ENCODE assay signal across 12 mouse cellular contexts in the genomic region with DNA sequence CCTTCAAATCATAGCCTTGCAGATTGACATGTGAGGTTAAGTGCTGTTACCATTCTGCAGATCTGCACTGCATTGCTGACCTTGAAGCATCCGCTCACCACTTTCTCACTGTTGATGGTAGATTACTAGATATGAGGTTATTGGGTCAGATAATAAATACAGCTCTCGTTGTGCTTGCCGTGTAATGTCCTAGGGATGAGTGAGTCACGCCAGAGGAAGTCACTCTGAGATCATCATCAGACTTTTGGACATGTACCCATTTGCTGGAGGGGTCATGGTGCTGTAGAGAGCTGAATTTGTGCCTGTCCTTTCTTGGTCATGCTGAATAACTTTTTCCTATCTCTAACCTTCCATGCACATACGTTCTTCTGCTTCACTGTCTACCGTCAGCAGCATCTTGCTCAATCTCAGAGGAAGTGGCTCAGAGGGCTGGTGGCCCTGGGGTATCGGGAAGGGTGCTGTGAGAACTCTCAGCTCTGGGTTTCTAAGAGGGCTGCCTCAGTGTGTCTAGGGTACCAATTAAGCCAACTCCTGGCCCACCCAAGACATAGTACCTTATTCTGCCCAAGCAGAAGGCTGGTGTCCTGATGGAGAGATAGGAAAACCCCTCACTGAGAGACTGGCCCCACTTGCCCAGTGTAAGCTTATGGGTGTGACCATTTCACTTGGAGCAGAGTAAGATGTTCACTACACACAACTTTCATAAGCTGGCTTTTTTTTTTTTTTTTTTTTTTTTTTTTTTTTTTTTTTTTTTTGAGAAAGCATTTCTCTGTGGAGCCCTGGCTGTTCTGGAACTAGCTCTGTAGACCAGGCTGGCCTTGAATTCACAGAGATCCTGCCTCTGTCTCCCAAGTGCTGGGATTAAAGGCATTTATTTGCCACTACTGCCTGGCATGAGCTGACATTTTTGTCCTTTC. TPM values are rescaled to one million over a fixed set of nuclear protein-coding genes. Genes with fewer than 3 reads are reported as not detected.
A peak's percentile ranks its signal among the peaks of the same experiment; 100 is the strongest.
DNase-seq lines count a peak whose midpoint lies in the region; ATAC-seq lines count a peak whose summit lies in the region.
"Had no signal": no experiment of that assay in that cellular context is flagged by ENCODE, and none has a peak within 500 bp of the region (broad histone marks: within the 10 kb centered on the region; RNA-seq: fewer than 3 reads in every experiment).

No protein-coding gene starts in this region.

- no peaks in the 10 kb centered on the region for H3K27me3 ChIP-seq in heart, embryonic 16.5 days (ENCODE audit: control insufficient read depth, insufficient read depth, low read length)

- H3K9me3 ChIP-seq in heart, embryonic 16.5 days (replicated peaks; ENCODE audit: control insufficient read depth, low read length), result no peaks in the 10 kb centered on the region

- H3K36me3 ChIP-seq in heart, embryonic 16.5 days (ENCODE audit: control insufficient read depth, insufficient read depth), result no peaks in the 10 kb centered on the region

- H3K27ac ChIP-seq in heart, embryonic 16.5 days (ENCODE audit: low read length), result peak overlapping the region; percentile 22; the same call in 1 of the 2 replicates

- 67% methylated on average over 7 of the region's 7 CpGs for WGBS in heart, embryonic 16.5 days

- DNase-seq in heart, postnatal 10 days, result no peak
- DNase-seq in testis, postnatal 10 days (ENCODE audit: low spot score), result peak; percentile 25
- DNase-seq in testis, postnatal 14 days (ENCODE audit: low spot score), result no peak
- no peak for DNase-seq in frontal cortex, postnatal 14 days (ENCODE audit: low spot score in 2 of 2)
- DNase-seq in kidney, adult 11 months, result no peak

- H3K4me1 ChIP-seq in heart, embryonic 16.5 days (ENCODE audit: control insufficient read depth, insufficient read depth, low read length), result peaks cover 13% of the 10 kb centered on the region; the same call in 1 of the 2 replicates

- no peak for ATAC-seq in heart, embryonic 16.5 days (replicated peaks; ENCODE audit: extremely low read depth, insufficient read depth, low FRiP score)
- peak; percentile 72 for ATAC-seq in common myeloid progenitor, adult 5-6 weeks (replicated peaks; ENCODE audit: low read depth, poor library complexity, severe bottlenecking)

- no peak overlapping the region for H3K4me2 ChIP-seq in heart, embryonic 16.5 days (ENCODE audit: low read depth, low read length)

- intact Hi-C loops in heart, postnatal 10 days (cut with DNase I), result no loop called here

- no peak overlapping the region for H3K4me3 ChIP-seq in heart, embryonic 16.5 days (ENCODE audit: low read length)

- H3K9ac ChIP-seq in heart, embryonic 16.5 days (ENCODE audit: low read length), result no peak overlapping the region

RNA-seq across cellular contexts. Expression of gene Gpr35, which starts 21.5 kb away (rescaled TPM):
- polyA plus RNA-seq in heart, embryonic 16.5 days (2015; fragmentation: Nextera tagmentation; extraction: Ambion mirVana), result 0.55 and 0.83 TPM in 2 replicates
- under 1 TPM; 0.29 to 0.45 TPM for total RNA-seq in heart, postnatal 10 days (2021)
- 0.46 and 0.78 TPM in 2 replicates for total RNA-seq in common myeloid progenitor, adult 5-6 weeks (2017)

RNA-seq across cellular contexts. Expression of gene Aqp12, which starts 34.0 kb away (rescaled TPM):
- polyA plus RNA-seq in heart, embryonic 16.5 days (2015; fragmentation: Nextera tagmentation; extraction: Ambion mirVana), result not detected in 2 replicates
- not detected for total RNA-seq in heart, postnatal 10 days (2021)
- not detected in 2 replicates for total RNA-seq in common myeloid progenitor, adult 5-6 weeks (2017)
- total RNA-seq: heart, postnatal 36 days; layer of hippocampus, postnatal 10 days had no signal
- polyA plus RNA-seq: brain, embryonic 14.5 days; kidney, embryonic 14.5 days; limb, embryonic 11.5 days had no signal

RNA-seq across cellular contexts. Expression of gene Capn10, which starts 38.0 kb away (rescaled TPM):
- polyA plus RNA-seq in heart, embryonic 16.5 days (2015; fragmentation: Nextera tagmentation; extraction: Ambion mirVana), result 26.9 and 27.1 TPM in 2 replicates
- total RNA-seq in heart, postnatal 10 days (2021), result 10 to 100 TPM in 1 of 2 experiments, 1 to 10 TPM in 1; 9.9 to 10.9 TPM
- 8.1 and 11.4 TPM in 2 replicates for total RNA-seq in common myeloid progenitor, adult 5-6 weeks (2017)
